Mouse (Mus musculus) cerebellum, postnatal 36 days (tissue): Measurements from ENCODE around the gene Kndc1.

ENCODE experiments used
- DNase-seq, 2 experiments: peaks; one replicate each; pipeline ENCODE4 v3.0.0; 2021 to 2022; ENCODE audit warnings: mixed read lengths in 2 of 2

Gene Kndc1

DNA sequence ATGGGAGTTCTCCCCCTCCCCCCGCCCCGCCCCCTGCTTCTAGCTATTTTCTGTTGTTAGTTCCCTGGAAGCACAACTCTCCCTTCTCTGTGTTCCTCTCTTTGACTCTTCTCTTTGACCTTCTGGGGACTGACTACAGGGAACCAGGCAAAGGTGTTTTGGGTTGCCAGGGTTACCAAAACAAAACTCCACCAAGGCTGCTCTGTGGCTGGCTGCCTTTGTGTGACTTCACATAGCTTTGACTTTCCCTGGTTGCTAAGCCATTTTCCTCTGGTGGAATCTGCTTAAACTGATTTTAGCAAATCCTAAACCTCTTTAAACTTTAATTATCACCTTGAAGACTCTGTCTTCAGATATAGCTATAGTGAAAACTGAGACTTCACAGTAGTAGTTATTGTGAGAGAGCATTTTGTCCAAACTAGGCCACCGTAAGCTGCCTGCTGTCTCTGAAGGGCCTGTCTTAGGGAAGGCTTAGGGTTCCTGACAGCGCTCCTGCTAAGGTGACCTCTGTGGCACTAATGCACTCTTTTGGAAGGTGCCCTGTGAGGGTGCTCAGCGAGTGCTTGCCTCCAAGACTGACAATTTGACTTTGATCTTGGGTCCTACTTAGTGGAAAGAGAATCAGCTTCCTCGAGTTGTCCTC lies 57.6 kb downstream of the Kndc1 start:
- no peak for DNase-seq

DNA sequence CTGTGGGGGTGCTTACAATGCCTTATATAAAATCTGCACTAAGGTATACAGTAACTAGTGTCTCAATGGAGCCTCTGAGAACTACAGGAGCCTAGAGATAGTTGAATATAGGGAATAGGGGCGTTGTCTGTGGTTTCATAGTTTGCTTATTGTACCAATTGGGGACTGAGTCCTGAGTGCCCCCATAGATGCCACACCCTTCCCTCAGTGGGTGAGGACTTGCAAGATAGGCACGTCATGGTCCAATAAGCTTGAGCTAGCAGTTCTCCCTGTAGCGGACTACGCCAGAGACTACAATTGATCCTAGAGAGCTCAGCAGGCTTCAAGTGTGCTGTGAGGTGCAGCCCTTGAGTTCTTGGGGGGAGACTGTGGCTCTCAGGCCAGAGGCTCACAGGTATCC lies 61.0 kb downstream of the Kndc1 start:
- no peak for DNase-seq

DNA sequence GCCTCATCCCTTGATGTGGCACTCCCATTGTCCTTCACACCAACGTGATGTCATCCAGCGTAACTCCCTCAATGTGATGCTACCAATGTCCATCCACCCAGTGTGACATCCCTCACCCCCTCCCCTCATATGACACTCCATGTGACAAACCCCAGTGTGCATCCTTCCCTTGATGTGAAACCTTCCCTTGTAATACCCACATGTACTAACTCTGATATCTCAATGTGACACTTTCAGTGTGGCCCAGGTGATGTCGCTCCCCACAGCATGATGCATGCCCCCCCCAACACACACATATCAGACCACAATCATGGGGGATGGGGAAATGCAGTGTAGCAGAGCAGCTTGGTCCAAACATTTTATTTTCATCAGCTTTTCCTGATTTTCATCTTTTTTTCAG lies 62.2 kb downstream of the Kndc1 start:
- DNase-seq: no peak

GRCm38 (mm10) chr7:139957437-139957836 lies 62.9 kb downstream of the Kndc1 start:
- DNase-seq: no peak

- no peak for DNase-seq
These were observed 63.5 kb downstream of the Kndc1 start for GRCm38 (mm10) chr7:139957958-139958357.

DNA sequence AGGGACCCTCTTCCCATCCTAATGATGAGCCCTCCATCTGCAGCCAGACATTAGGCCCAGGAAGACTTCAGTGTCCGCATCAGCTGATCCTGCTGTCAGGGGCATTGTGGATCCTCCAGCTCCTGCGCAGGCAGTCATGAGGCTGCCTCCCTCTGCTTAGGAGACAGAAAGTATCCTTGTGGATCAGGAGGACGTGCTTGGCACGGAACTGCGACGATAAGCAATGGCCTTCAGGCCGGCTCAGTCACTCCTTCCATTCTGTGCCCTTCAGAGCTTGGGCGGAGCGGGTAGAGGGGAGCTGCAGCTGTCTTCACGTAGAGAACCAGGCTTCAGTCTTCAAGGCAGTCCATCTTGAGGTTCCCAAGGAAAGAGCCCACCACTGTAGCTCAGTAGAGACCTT lies 66.6 kb downstream of the Kndc1 start:
- DNase-seq: no peak

GRCm38 (mm10) chr7:139963814-139964213 lies 69.3 kb downstream of the Kndc1 start:
- DNase-seq: no peak

DNA sequence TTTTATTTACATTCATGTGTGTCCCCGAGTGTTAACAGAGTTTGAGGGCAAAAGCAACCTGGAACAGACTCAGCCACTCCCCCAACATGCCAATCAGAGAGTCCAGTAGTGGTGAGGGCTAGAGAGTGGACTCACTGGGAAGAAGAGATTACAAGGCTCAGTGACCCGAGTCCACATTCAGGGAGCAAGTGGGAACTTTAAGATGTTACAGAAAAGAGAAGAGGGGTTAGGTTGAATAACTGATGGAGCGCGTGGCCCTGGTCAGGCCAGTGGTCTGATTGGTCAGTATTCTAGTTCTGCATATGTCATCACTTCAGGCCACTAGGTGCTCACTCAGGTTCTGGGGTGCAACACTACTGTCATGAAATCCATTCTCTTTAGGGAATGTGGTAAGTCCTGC lies 72.7 kb downstream of the Kndc1 start:
- DNase-seq: no peak

GRCm38 (mm10) chr7:139968428-139968827 lies 73.9 kb downstream of the Kndc1 start:
- DNase-seq: no peak

GRCm38 (mm10) chr7:139969348-139970130 lies 75.0 kb downstream of the Kndc1 start:
- peak; percentile 86 to 91 for DNase-seq

DNA sequence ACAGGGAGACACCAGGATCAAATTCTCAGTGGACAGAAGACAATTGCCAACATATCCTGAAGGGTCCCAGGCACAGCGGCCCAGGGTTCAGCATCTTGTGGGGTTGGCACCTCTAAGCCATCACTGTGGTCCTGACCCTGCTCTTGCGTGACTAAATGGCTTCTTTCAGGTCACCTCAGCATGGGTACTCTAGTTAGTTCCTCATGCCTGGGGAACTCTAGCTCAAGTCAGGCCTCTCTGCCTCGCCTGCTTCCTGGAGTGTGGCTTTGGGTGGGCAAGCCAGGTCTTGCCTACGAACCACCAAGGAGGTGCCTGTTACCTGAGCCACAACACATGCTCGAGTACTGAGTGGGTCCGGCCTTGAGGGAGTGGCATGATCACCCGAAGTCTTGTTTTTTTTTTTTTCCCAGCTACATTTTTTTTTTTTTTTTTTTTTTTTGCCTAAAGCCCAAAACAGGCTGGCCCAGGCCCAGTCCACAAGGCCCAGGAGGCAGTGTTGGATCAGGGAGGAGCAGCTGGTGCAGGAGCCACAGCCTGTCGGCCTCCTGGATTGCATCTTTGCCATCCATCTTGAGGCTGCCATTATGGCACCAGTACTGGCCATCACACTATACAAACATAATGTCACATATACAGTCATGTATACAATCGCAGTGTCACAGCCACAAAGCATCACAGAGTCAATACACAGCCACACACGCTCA lies 75.9 kb downstream of the Kndc1 start:
- DNase-seq: no peak

DNA sequence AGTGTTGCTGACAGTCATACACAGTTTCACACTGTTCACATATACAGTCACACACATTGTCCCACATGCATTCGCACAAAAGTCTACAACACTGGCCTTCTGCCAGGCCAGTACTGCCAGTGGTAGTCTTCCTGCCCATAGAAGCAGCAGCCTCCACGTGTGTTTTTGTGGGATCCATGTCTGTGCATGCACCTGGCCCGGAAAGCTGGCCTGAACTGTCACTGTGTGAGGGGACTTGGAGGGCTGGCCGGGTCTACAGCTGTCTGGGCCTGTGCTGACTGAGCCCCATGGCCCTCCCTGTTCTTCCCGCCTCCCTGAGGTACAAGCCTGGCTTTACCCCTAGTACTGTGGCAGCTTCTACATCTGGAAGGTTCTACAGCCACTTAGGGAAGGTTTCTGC lies 76.5 kb downstream of the Kndc1 start:
- no peak for DNase-seq

GRCm38 (mm10) chr7:139971436-139971835 lies 76.9 kb downstream of the Kndc1 start:
- DNase-seq: no peak

DNA sequence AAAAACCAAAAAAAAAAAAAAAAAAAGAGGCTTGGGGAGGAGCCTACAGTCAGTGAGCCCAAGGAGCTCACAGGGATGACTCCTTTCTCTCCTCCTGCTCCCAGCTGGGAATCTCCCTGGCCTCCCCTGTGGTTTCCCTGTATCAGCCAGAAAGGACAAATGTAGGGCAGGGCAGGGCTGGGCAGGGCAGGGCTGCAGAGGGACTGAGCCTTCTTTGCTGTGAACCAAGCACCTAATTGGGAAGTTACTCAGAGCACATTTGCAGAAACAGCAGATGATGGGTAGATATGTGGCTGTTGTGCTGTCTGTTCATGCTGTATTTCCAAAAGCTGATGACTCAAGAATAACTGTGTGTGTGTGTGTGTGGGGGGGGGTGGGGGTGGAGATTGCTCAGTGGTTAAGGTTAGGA lies 78.4 kb downstream of the Kndc1 start:
- DNase-seq: no peak

GRCm38 (mm10) chr7:139974307-139974706 lies 79.8 kb downstream of the Kndc1 start:
- DNase-seq: no peak

- no peak for DNase-seq
These were observed 81.0 kb downstream of the Kndc1 start for GRCm38 (mm10) chr7:139975471-139975870.

GRCm38 (mm10) chr7:139978278-139978892 lies 83.9 kb downstream of the Kndc1 start, which contains the start of gene 6430531B16Rik:
Gene 6430531B16Rik, minus strand, starts transcription at chr7:139978755.
- DNase-seq: peak; percentile 76 to 86

DNA sequence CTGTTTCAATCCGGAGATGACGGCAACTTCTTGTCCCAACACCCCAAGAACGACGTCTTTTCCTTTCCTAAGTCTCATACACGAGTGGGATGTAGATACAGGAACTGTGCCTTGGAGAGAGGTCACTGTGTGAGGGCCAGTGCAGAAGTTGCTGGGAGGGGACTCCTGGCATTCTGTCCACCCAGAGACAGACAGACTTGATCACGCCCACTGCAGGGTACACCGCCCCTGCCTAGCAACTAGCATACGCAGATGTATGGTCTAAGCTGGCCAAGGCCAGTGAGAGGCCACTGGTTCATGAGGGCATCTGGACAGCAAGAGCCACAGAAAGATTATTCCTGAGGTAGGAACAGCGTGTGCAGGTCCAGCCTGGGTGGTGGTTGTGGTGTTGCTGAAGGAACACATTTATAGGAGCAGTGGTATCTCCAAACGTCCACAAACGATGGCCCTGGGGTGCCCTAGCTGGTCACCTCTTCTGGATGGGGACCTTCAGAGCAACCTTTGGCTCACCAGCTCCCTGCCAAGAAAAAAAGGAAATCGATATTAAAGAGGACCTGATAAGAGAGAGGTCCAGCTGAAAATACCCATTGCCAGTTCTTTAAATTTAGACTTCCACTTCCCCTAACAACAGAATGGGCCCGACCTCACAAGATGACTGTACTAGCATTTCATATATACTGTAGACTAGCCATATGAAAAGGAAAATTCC lies 84.7 kb downstream of the Kndc1 start:
- no peak for DNase-seq

- DNase-seq: no peak
These were observed 86.3 kb downstream of the Kndc1 start for GRCm38 (mm10) chr7:139980778-139981177.

- no peak for DNase-seq
These were observed 87.6 kb downstream of the Kndc1 start for GRCm38 (mm10) chr7:139982058-139982457.

GRCm38 (mm10) chr7:139984505-139984904 lies 90.0 kb downstream of the Kndc1 start:
- no peak for DNase-seq

GRCm38 (mm10) chr7:139988272-139988671 lies 93.8 kb downstream of the Kndc1 start:
- DNase-seq: no peak
